Mouse (Mus musculus) cerebellum, adult 2 months (tissue): ENCODE measurements around the gene Baiap2.

Source experiments
- CTCF ChIP-seq: fragments of 200-500 bp; IDR thresholded peaks from 2 replicates; pipeline ENCODE4 v1.5.1; 2011; ENCODE audit warnings: low read depth, mild to moderate bottlenecking, control low read depth, low read length, moderate library complexity, borderline replicate concordance; ENCODE audit not compliant: insufficient read depth
- POLR2A ChIP-seq: fragments of 200-500 bp; IDR thresholded peaks from 2 replicates; pipeline ENCODE4 v1.6.1; 2011; ENCODE audit warnings: low read length, control low read depth, borderline replicate concordance; ENCODE audit not compliant: insufficient read depth

DNA sequence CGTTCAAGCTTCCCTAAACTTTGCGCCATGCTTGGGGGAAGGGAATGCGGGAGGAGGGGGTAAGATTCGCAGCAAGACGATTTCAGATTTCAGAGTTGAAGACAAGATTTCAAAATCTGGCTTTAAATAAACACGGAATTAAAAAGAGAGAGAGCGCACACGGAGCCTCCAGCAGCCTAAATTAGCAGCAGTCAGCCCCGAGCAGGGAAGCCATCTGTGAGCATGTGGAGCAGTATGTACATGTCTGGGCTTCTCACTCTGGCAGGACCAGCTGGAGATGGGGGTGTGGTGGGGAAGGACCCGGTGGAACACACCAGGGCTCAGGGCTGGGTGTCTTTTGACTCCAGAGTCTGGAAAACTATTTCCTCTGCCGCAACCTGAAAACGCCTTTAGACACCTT, 5.3 kb upstream of the Baiap2 start:
- TF ChIP-seq POLR2A, result no peak
- no peak for TF ChIP-seq CTCF
